Mouse (Mus musculus) embryonic facial prominence, embryonic 13.5 days (tissue): ENCODE results near the gene Gm49337. TPM values are rescaled to one million over a fixed set of nuclear protein-coding genes. Genes with fewer than 3 reads are reported as not detected.

Experiments used
- ATAC-seq: fragments of 200-750 bp; cut with Nextera tagmentation; 2 replicates; pipeline ENCODE4 v1.8.0; 2017; ENCODE audit warnings: low read depth; ENCODE audit not compliant: insufficient number of reproducible peaks, insufficient read depth, low FRiP score, low TSS enrichment
- H3K27ac ChIP-seq: fragments of 300-500 bp; sonication (generic); 2 replicates; pipeline ENCODE4 v1.5.1; 2015; ENCODE audit warnings: moderate library complexity, mild to moderate bottlenecking, inconsistent platforms
- H3K27me3 ChIP-seq: fragments of 300-500 bp; sonication (generic); 2 replicates; pipeline ENCODE4 v1.6.1; 2015; ENCODE audit warnings: mild to moderate bottlenecking, inconsistent platforms
- H3K36me3 ChIP-seq: fragments of 300-500 bp; sonication (generic); 2 replicates; pipeline ENCODE4 v1.6.1; 2015; ENCODE audit warnings: mild to moderate bottlenecking, inconsistent platforms
- H3K4me1 ChIP-seq: fragments of 300-500 bp; sonication (generic); 2 replicates; pipeline ENCODE4 v1.6.1; 2015; ENCODE audit warnings: inconsistent platforms
- H3K4me2 ChIP-seq: fragments of 300-500 bp; sonication (generic); 2 replicates; pipeline ENCODE4 v1.6.1; 2015; ENCODE audit warnings: moderate library complexity, mild to moderate bottlenecking, inconsistent platforms
- H3K4me3 ChIP-seq: fragments of 300-500 bp; sonication (generic); 2 replicates; pipeline ENCODE4 v1.5.1; 2015; ENCODE audit warnings: mild to moderate bottlenecking, inconsistent platforms
- H3K9ac ChIP-seq: fragments of 300-500 bp; sonication (generic); 2 replicates; pipeline ENCODE4 v1.6.1; 2015; ENCODE audit warnings: mild to moderate bottlenecking, inconsistent platforms
- H3K9me3 ChIP-seq: fragments of 300-500 bp; sonication (generic); 2 replicates; pipeline ENCODE4 v1.6.1; 2016; ENCODE audit warnings: inconsistent platforms
- WGBS: fragments of 180-500 bp; shearing (Covaris S2); methylation state at CpG from one replicate; pipeline ENCODE4 v1.1.7; 2015; ENCODE audit warnings: mixed read lengths; 5-methylcytosine and 5-hydroxymethylcytosine counted together
- polyA plus RNA-seq: library from polyadenylated mRNA; unstranded; fragments of >200 nt; fragmentation: Nextera tagmentation; extraction: Ambion mirVana; gene quantifications from 2 replicates; pipeline ENCODE4 v1.2.1, GENCODE M21; 2015

The Gm49337 gene
- polyA plus RNA-seq, 1 experiment from 2014 or later: not detected

GRCm38 (mm10) chr4:116249986-116250385 is 76.8 kb downstream of the Gm49337 start:
- Histone ChIP-seq H3K36me3 (0 out of 2 replicates have a peak, but pooled peaks cover 3% of the 10 kb centered on the region), H3K4me3 (no peak overlapping the region), H3K4me1 (no peaks in the 10 kb centered on the region), H3K27ac (no peak overlapping the region), H3K9ac (no peak overlapping the region), H3K9me3 (no peaks in the 10 kb centered on the region), H3K27me3 (no peaks in the 10 kb centered on the region), H3K4me2 (no peak overlapping the region)
- no peak for ATAC-seq
- 94% methylated on average over 3 of the region's 3 CpGs for WGBS

- no peak for ATAC-seq
- no peaks in the 10 kb centered on the region for H3K9me3 ChIP-seq
- no peaks in the 10 kb centered on the region for H3K4me1 ChIP-seq
- H3K4me3 ChIP-seq: no peak overlapping the region
- 95% methylated on average over 6 of the region's 6 CpGs for WGBS
- no peaks in the 10 kb centered on the region for H3K27me3 ChIP-seq
- H3K27ac ChIP-seq: no peak overlapping the region
- no peak overlapping the region for H3K9ac ChIP-seq
- no peak overlapping the region for H3K4me2 ChIP-seq
- peaks cover 69% of the 10 kb centered on the region for H3K36me3 ChIP-seq
Measured at GRCm38 (mm10) chr4:116268220-116268619, 95.0 kb downstream of the Gm49337 start.

DNA sequence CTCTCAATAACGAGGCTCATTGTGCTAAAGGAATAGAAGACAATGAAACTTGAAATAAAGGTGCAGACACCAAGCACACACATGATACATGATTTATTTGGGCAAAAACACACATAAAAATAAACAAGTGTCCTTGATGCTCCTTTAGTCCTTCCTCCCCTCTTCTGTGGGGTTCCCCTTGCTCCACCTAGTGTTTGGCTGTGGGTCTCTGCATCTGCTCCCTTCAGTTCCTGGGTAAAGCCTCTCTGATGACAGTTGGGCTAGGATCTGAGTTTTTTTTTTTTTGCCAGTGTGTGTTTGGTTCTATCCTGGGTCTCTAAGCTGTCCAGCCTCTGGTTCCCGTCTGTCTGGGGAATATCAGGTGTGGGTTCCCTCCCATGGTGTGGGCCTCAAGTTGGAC is 109.0 kb downstream of the Gm49337 start:
- no peaks in the 10 kb centered on the region; the same call in 1 of the 2 replicates for H3K9me3 ChIP-seq
- H3K9ac ChIP-seq: no peak overlapping the region
- no peaks in the 10 kb centered on the region for H3K27me3 ChIP-seq
- no peak overlapping the region for H3K4me3 ChIP-seq
- H3K4me2 ChIP-seq: no peak overlapping the region
- ATAC-seq: no peak
- H3K27ac ChIP-seq: no peak overlapping the region
- 74% methylated on average over 2 of the region's 2 CpGs for WGBS
- H3K4me1 ChIP-seq: no peaks in the 10 kb centered on the region
- peaks cover 56% of the 10 kb centered on the region for H3K36me3 ChIP-seq

DNA sequence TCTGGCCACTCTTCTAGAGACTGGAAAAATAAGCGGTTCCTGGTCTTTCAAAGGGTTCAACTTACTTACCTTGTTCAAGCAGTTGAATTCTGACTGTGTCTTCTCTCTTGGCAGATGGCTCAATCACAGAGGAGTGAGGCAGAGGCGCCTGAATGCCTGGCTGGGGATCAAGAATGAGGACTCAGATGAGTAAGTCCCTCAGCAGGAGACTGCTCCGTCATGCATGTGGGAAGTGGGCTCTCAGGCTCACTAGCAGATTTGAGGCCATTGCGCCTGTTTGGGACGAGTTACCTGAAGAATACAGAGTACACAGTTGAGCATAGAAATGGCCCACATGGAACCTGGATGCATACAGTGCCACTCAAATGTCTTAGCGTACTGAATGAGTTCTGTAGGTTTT is 118.4 kb downstream of the Gm49337 start:
- ATAC-seq: no peak
- no peak overlapping the region for H3K4me2 ChIP-seq
- no peaks in the 10 kb centered on the region for H3K9me3 ChIP-seq
- WGBS: 90% methylated on average over 6 of the region's 6 CpGs
- H3K36me3 ChIP-seq: peaks cover 72% of the 10 kb centered on the region
- H3K27ac ChIP-seq: no peak overlapping the region
- H3K4me1 ChIP-seq: no peaks in the 10 kb centered on the region
- no peak overlapping the region for H3K4me3 ChIP-seq
- no peak overlapping the region for H3K9ac ChIP-seq
- H3K27me3 ChIP-seq: no peaks in the 10 kb centered on the region

GRCm38 (mm10) chr4:116293296-116293695 is 120.1 kb downstream of the Gm49337 start:
- no peak for ATAC-seq
- Histone ChIP-seq H3K4me2 (no peak overlapping the region), H3K4me1 (no peaks in the 10 kb centered on the region), H3K27me3 (no peaks in the 10 kb centered on the region), H3K27ac (no peak overlapping the region), H3K4me3 (no peak overlapping the region), H3K9me3 (no peaks in the 10 kb centered on the region), H3K9ac (no peak overlapping the region), H3K36me3 (peaks cover 63% of the 10 kb centered on the region)
- 87% methylated on average over 12 of the region's 12 CpGs for WGBS

DNA sequence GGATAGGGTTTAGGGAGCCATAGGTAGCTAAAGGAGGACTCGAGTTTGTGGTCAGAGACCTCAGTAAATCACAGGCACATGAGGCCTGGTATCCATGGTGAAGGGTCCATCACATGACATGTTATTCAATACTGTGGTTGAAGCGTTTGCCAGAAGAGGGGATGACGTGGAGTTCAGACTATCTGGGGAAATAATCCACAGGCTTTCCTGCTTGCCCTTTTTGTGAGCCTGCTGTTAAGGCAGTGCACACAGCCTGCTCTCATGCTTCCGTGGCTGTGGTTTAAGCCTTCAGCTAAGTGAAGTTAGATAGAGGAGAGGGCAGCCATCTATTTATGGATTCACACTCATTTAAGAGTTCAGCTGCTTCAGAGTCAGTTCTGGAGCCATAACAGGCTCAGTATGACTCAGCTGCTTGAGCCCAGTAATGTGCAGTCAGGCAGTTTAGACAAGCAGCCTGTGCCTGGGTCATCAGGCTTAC is 127.7 kb downstream of the Gm49337 start:
- Histone ChIP-seq H3K9me3 (no peaks in the 10 kb centered on the region), H3K4me2 (no peak overlapping the region), H3K36me3 (peaks cover 44% of the 10 kb centered on the region), H3K4me3 (no peak overlapping the region), H3K9ac (no peak overlapping the region), H3K27ac (peak overlapping the region; percentile 29; the same call in 1 of the 2 replicates), H3K4me1 (no peaks in the 10 kb centered on the region), H3K27me3 (no peaks in the 10 kb centered on the region)
- 41% methylated on average over 4 of the region's 4 CpGs for WGBS
- peak; percentile 59 for ATAC-seq

GRCm38 (mm10) chr4:116304551-116304950 is 131.4 kb downstream of the Gm49337 start:
- peaks cover 62% of the 10 kb centered on the region for H3K36me3 ChIP-seq
- 11% methylated on average over 1 of the region's 1 CpGs for WGBS
- no peaks in the 10 kb centered on the region for H3K9me3 ChIP-seq
- H3K9ac ChIP-seq: no peak overlapping the region
- H3K27ac ChIP-seq: no peak overlapping the region
- no peak for ATAC-seq
- H3K4me1 ChIP-seq: no peaks in the 10 kb centered on the region
- H3K4me3 ChIP-seq: no peak overlapping the region
- no peaks in the 10 kb centered on the region for H3K27me3 ChIP-seq
- no peak overlapping the region for H3K4me2 ChIP-seq

DNA sequence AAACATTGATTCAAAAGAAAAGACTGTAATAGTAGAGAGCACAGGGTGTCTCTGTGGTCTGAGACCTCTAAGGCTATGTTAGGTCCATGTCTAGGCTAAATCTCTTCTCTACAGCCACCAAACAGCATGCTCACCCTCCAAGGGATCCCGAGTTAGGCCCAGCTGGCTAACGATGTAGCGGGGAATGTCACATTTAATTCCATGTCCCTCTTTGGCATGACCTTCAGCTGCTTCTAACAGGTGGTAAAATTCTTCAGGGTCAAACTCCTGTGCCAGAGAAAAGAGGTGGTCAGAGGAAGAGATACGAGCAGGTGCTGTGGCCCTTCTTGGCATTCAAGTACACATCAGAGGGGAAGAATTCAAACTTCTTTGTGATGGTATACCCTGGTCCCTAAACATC is 144.4 kb downstream of the Gm49337 start:
- H3K36me3 ChIP-seq: peaks cover 93% of the 10 kb centered on the region
- no peak for ATAC-seq
- no peak overlapping the region for H3K4me3 ChIP-seq
- 95% methylated on average over 4 of the region's 4 CpGs for WGBS
- H3K27me3 ChIP-seq: no peaks in the 10 kb centered on the region
- H3K9ac ChIP-seq: no peak overlapping the region
- H3K27ac ChIP-seq: no peak overlapping the region
- H3K9me3 ChIP-seq: no peaks in the 10 kb centered on the region
- H3K4me2 ChIP-seq: no peak overlapping the region
- no peaks in the 10 kb centered on the region for H3K4me1 ChIP-seq

DNA sequence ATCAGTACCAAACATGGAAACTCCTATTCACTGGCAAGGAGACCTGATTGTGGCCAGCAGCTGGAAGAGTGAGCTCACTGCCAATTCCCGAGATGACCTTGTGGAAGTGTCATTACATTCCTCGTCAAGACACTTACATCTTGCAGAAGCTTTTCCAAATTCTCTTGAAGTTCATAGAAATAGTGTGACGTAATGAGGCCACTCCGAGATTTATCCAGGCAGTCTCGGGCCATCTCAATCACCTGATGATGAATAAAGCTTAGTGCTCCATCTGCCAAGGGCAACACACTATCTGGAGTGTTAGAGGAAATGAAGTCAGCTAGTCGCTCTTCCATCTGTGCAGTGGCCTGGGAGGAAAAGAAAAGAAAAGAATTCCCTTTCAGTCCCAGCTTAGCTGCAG is 148.9 kb downstream of the Gm49337 start:
- H3K9ac ChIP-seq: no peak overlapping the region
- H3K4me2 ChIP-seq: no peak overlapping the region
- no peaks in the 10 kb centered on the region for H3K4me1 ChIP-seq
- H3K4me3 ChIP-seq: no peak overlapping the region
- no peak overlapping the region for H3K27ac ChIP-seq
- H3K27me3 ChIP-seq: no peaks in the 10 kb centered on the region
- H3K36me3 ChIP-seq: peaks cover 82% of the 10 kb centered on the region
- no peaks in the 10 kb centered on the region for H3K9me3 ChIP-seq
- no peak for ATAC-seq
- WGBS: 93% methylated on average over 6 of the region's 6 CpGs

DNA sequence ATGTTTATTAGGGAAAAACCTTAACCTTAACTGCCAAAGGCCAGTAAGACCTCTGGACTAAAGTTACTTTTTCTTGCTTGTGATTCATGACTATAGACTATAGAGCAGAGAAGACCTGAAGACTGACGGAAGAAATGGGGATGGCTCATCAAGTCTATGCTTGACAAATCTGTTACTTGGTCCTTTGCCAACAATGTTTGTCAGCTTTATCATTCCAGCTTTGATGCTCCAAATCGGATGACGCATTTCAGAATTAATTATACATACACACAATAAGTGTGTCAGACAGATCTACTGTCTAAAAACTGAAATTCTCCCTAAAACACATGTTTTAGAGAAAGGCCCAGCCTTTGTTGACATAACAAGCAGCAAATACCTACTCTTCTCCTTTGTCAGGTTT is 156.1 kb downstream of the Gm49337 start:
- Histone ChIP-seq H3K4me2 (no peak overlapping the region), H3K27ac (no peak overlapping the region), H3K36me3 (peaks cover 45% of the 10 kb centered on the region), H3K9ac (no peak overlapping the region), H3K4me1 (no peaks in the 10 kb centered on the region), H3K27me3 (no peaks in the 10 kb centered on the region), H3K4me3 (no peak overlapping the region), H3K9me3 (no peaks in the 10 kb centered on the region)
- ATAC-seq: no peak
- WGBS: 84% methylated on average over 3 of the region's 3 CpGs

DNA sequence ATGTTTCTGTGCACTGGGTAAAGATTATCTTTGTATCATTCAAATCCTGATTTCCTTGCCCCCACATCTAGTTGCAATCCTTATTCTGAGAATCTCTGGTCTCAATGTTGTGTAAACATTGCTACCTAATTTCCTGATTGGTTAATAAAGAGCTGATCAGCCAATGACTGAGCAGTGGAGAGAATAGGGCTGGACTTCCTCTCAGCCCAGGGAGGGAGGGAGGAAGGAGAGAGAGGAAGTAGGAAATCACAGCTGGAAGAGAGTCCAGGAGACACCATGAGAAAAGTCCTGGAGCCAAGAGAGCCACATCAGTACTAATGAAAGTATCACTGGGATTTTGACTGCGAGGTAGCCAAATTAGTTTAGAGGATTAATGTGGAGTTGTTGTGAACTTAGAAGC is 163.1 kb downstream of the Gm49337 start:
- 70% methylated on average over 1 of the region's 1 CpGs for WGBS
- ATAC-seq: no peak
- H3K4me1 ChIP-seq: no peaks in the 10 kb centered on the region
- no peaks in the 10 kb centered on the region for H3K27me3 ChIP-seq
- H3K36me3 ChIP-seq: peaks cover 5% of the 10 kb centered on the region; the same call in 1 of the 2 replicates
- H3K4me2 ChIP-seq: no peak overlapping the region
- H3K9me3 ChIP-seq: no peaks in the 10 kb centered on the region
- no peak overlapping the region for H3K9ac ChIP-seq
- H3K4me3 ChIP-seq: no peak overlapping the region
- H3K27ac ChIP-seq: no peak overlapping the region

DNA sequence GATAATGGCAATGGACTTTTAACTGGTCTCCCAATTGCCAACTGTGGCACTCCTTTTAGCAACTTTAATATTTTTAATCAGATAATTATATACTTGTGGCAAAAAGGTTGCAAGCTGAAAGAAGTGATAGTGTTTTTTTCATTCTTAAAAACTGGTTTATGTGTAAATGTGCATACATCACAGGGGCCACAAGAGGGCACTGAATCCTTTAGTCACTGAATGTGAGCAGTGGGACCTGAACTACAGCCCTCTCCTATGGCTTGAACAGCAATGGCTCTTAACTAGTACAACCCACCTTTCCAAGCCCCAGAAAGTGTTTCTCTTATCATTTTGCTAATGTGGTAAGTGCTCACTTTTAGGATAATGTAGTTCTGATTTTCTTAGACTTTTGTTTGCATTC is 168.9 kb downstream of the Gm49337 start:
- Histone ChIP-seq H3K27me3 (no peaks in the 10 kb centered on the region), H3K4me3 (no peak overlapping the region), H3K9me3 (no peaks in the 10 kb centered on the region), H3K36me3 (no peaks in the 10 kb centered on the region), H3K9ac (no peak overlapping the region), H3K4me2 (no peak overlapping the region), H3K4me1 (no peaks in the 10 kb centered on the region), H3K27ac (no peak overlapping the region)
- ATAC-seq: no peak
